Comparison of ENCODE assay signal across 8 mouse cellular contexts in genomic region chr2:158360873-158361677, GRCm38 (mm10). TPM values are rescaled to one million over a fixed set of nuclear protein-coding genes. Genes with fewer than 3 reads are reported as not detected.
DNase-seq lines count a peak whose midpoint lies in the region; ATAC-seq and TF ChIP-seq lines count a peak whose summit lies in the region.

No protein-coding gene starts in this region.

- TF ChIP-seq EP300 in lung, postnatal 0 days (IDR thresholded peaks at IDR 0.05), result peak; percentile 34; the same call in 1 of the 2 replicates

- WGBS in hindbrain, embryonic 12.5 days, result under 1% methylated on average over 41 of the region's 41 CpGs
- WGBS in lung, postnatal 0 days, result under 1% methylated on average over 41 of the region's 41 CpGs

- peak; percentile 92 for ATAC-seq in hindbrain, embryonic 12.5 days (ENCODE audit: low FRiP score)
- ATAC-seq in lung, postnatal 0 days, result peak; percentile 92

- peak overlapping the region; percentile 87 for H3K4me3 ChIP-seq in hindbrain, embryonic 12.5 days
- H3K4me3 ChIP-seq in lung, postnatal 0 days (ENCODE audit: low read depth, low read length), result peak overlapping the region; percentile 47

- H3K36me3 ChIP-seq in hindbrain, embryonic 12.5 days, result peaks cover 43% of the 10 kb centered on the region
- peaks cover 6% of the 10 kb centered on the region for H3K36me3 ChIP-seq in lung, postnatal 0 days (ENCODE audit: insufficient read depth, low read length)

- peak overlapping the region; percentile 93 for H3K9ac ChIP-seq in hindbrain, embryonic 12.5 days
- peak overlapping the region; percentile 47 for H3K9ac ChIP-seq in lung, postnatal 0 days (replicated peaks; ENCODE audit: low read depth)

- peaks cover 21% of the 10 kb centered on the region for H3K4me1 ChIP-seq in hindbrain, embryonic 12.5 days
- peaks cover 8% of the 10 kb centered on the region; the same call in 1 of the 2 replicates for H3K4me1 ChIP-seq in lung, postnatal 0 days (ENCODE audit: insufficient read depth, low read depth, low read length)

- DNase-seq in NIH3T3 (ENCODE audit: low read depth), result peak; percentile 95
- peak; percentile 94 for DNase-seq in cerebellum, postnatal 10 days
- DNase-seq in frontal cortex, postnatal 10 days (ENCODE audit: low spot score in 2 of 2), result peak; percentile 81 to 85
- DNase-seq in layer of hippocampus, postnatal 10 days (ENCODE audit: low spot score in 2 of 2), result peak; percentile 87 to 89
- DNase-seq in lung, postnatal 0 days (ENCODE audit: low spot score), result peak; percentile 96
- DNase-seq in ovary, postnatal 10 days (ENCODE audit: low spot score), result peak; percentile 68
- peak; percentile 92 for DNase-seq in thymus, postnatal 0 days (ENCODE audit: low spot score)

- TF ChIP-seq CTCF in lung, postnatal 0 days (IDR thresholded peaks at IDR 0.05), result peak; percentile 82

- no peaks in the 10 kb centered on the region for H3K27me3 ChIP-seq in hindbrain, embryonic 12.5 days
- no peaks in the 10 kb centered on the region for H3K27me3 ChIP-seq in lung, postnatal 0 days (replicated peaks; ENCODE audit: insufficient read depth, low read length)

- H3K4me2 ChIP-seq in hindbrain, embryonic 12.5 days (replicated peaks), result peak overlapping the region; percentile 83
- H3K4me2 ChIP-seq in lung, postnatal 0 days (replicated peaks; ENCODE audit: low read depth, low read length), result peak overlapping the region; percentile 58

- H3K9me3 ChIP-seq in hindbrain, embryonic 12.5 days (replicated peaks), result no peaks in the 10 kb centered on the region
- no peaks in the 10 kb centered on the region for H3K9me3 ChIP-seq in lung, postnatal 0 days (ENCODE audit: low read length)

- H3K27ac ChIP-seq in hindbrain, embryonic 12.5 days, result peak overlapping the region; percentile 86
- peak overlapping the region; percentile 75 for H3K27ac ChIP-seq in lung, postnatal 0 days (ENCODE audit: low read length)

RNA-seq across cellular contexts. Expression of gene Snhg11, which starts 14.4 kb away (rescaled TPM):
- polyA plus RNA-seq in hindbrain, embryonic 12.5 days (2016; fragmentation: Nextera tagmentation; extraction: Ambion mirVana), result 156 and 161 TPM in 2 replicates
- total RNA-seq in layer of hippocampus, postnatal 10 days (2021), result 100 to 1,000 TPM; 459 to 580 TPM
- polyA plus RNA-seq in lung, postnatal 0 days (2015; fragmentation: Nextera tagmentation; extraction: Ambion mirVana), result 6.1 and 6.2 TPM in 2 replicates
- 4.1 and 6.4 TPM in 2 replicates for polyA plus RNA-seq in thymus, postnatal 0 days (2015; fragmentation: Nextera tagmentation; extraction: Ambion mirVana)

RNA-seq across cellular contexts. Expression of gene Ralgapb, which starts 48.6 kb away (rescaled TPM):
- 24.3 and 24.4 TPM in 2 replicates for polyA plus RNA-seq in hindbrain, embryonic 12.5 days (2016; fragmentation: Nextera tagmentation; extraction: Ambion mirVana)
- total RNA-seq in layer of hippocampus, postnatal 10 days (2021), result 10 to 100 TPM; 73.8 to 82.2 TPM
- 14.8 and 17.8 TPM in 2 replicates for polyA plus RNA-seq in lung, postnatal 0 days (2015; fragmentation: Nextera tagmentation; extraction: Ambion mirVana)
- polyA plus RNA-seq in thymus, postnatal 0 days (2015; fragmentation: Nextera tagmentation; extraction: Ambion mirVana), result 15.4 and 18.5 TPM in 2 replicates

RNA-seq across cellular contexts. Expression of gene Lbp, which starts 54.8 kb away (rescaled TPM):
- polyA plus RNA-seq in hindbrain, embryonic 12.5 days (2016; fragmentation: Nextera tagmentation; extraction: Ambion mirVana), result 3.9 and 5.0 TPM in 2 replicates
- 1 to 10 TPM; 2.6 to 4.3 TPM for total RNA-seq in layer of hippocampus, postnatal 10 days (2021)
- polyA plus RNA-seq in lung, postnatal 0 days (2015; fragmentation: Nextera tagmentation; extraction: Ambion mirVana), result 42.1 and 56.8 TPM in 2 replicates
- 3.2 and 4.9 TPM in 2 replicates for polyA plus RNA-seq in thymus, postnatal 0 days (2015; fragmentation: Nextera tagmentation; extraction: Ambion mirVana)

Comparison
In these comparisons a context has a peak if more than half of its experiments do, and no peak if none do; other contexts are left out.
1. Peak in every context shown above with its lines: DNase-seq, ATAC-seq, H3K4me3 ChIP-seq and H3K27ac ChIP-seq.
2. RNA of gene Snhg11, which starts 14.4 kb away (polyA plus RNA-seq): 156 to 161 TPM in hindbrain, embryonic 12.5 days; 4.1 to 6.4 TPM in thymus, postnatal 0 days and 6.1 to 6.2 TPM in lung, postnatal 0 days; every median in the first group is over 10 times any median in the second.